Mouse (Mus musculus) ES-E14 (cell line): Measurements from ENCODE around the gene Rps27.

Experiments
- CHD2 ChIP-seq: IDR thresholded peaks from 2 replicates; pipeline ENCODE4 v1.6.1; 2014; ENCODE audit warnings: mild to moderate bottlenecking, low read depth, low read length, inconsistent platforms
- MAFK ChIP-seq: IDR thresholded peaks from 2 replicates; pipeline ENCODE4 v1.6.1; 2014; ENCODE audit warnings: mild to moderate bottlenecking, low read depth, low read length, inconsistent platforms; ENCODE audit not compliant: insufficient read depth

DNA sequence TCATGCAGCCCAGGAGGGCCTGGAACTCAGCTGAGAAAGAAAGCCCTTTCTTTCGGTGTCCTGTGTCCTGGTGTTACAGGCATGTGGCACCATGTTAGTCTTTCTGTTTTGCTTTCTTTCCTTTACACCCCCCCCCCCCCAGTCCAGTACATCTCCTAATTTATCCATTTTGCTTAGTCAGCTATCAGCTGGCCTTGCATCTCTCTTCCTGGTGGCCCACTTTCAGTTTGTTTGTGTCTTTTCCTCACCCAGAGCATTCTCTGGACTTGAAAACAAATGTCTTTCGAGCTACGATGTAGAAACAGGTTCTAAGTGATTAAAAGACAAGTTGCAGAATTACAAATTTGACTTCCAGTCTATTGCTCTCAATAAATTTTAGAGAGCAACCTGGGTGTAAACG, 9.0 kb upstream of the Rps27 start:
- TF ChIP-seq MAFK (no peak), CHD2 (no peak)
